Mouse (Mus musculus) liver, embryonic 14.5 days (tissue): ENCODE results near the gene Art4.

Experiments used
- CTCF ChIP-seq: IDR thresholded peaks from 2 replicates; pipeline ENCODE4 v1.5.1; 2016; ENCODE audit warnings: antibody characterized with exemption, low read depth, control low read depth
- EP300 ChIP-seq: IDR thresholded peaks from 2 replicates; pipeline ENCODE4 v1.6.1; 2016; ENCODE audit warnings: antibody characterized with exemption, low read depth

- TF ChIP-seq CTCF: no peak; the same call in 1 of the 2 replicates
- TF ChIP-seq EP300: no peak
Observed at GRCm38 (mm10) chr6:136804705-136805408, 52.7 kb downstream of the Art4 start.
